Mouse (Mus musculus): ENCODE results near the gene Mrpl22. TPM values are rescaled to one million over a fixed set of nuclear protein-coding genes. Genes with fewer than 3 reads are reported as not detected.
"Not testable (repeated sequence)": the region's sequence is repeated elsewhere in the genome, so short reads cannot be mapped to it uniquely, and the experiment has no call there.

Gene Mrpl22
- polyA plus RNA-seq, 3 experiments from 2014 or later, result 58.3 to 73.6 (median 64.8) TPM

DNA sequence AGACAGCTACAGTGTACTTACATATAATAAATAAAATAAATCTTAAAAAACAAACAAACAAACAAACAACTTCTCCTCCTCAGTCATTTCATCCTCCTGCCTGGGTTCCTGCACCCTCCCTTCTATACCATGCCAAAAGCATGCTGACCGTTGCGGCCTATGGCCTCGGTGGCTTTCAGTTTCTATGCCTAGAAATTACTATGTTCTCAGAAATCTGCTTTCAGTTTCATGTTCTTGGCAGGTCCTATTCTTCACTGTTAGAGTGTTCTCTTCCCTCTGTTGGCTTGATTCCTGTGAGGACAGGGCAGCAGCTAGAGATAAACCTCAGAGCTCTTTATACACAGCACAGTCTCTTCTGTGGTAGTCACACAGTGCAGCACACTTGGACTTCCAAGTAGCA is 12.1 kb downstream of the Mrpl22 start:
- ATAC-seq, result peak; percentile 77

DNA sequence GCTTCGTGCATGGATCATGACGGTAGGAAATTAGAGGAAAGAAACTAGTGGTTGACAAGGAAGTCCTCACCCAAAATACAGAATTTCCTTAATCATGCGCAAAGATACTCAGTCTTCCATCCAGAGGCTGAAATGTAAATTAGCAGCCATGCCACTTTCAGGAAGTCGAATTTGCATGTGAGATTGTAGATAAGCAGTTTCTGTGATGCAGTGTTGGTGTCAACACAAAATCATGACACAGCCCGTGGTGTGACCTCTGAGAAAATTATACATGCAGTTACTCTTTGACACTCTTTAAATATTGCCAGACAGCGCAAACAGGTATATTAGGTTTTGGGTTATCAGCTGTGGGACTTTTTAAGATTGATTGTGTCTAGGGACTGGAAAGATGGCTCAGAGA is 18.2 kb downstream of the Mrpl22 start:
- ATAC-seq, result peak; percentile 49

DNA sequence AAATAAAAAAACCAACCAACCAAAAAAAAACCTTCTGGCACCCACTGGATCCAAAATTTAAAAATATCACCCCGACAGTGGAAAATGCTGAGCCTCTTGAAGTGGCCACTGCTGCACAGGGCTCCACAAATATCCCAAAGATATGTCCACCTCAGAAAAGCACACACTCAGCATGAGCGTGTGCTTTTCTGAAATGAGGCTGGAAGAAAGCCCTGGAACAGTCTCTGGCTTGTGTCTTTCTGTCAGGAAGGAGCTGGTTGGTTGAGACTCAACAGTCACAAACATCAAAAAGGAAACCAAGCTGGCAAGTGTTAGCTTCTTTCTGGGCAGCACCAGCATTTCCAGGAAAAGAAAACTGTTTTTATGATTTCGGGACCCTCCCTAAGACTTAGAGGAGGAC is 21.9 kb downstream of the Mrpl22 start:
- ATAC-seq, result peak; percentile 61

DNA sequence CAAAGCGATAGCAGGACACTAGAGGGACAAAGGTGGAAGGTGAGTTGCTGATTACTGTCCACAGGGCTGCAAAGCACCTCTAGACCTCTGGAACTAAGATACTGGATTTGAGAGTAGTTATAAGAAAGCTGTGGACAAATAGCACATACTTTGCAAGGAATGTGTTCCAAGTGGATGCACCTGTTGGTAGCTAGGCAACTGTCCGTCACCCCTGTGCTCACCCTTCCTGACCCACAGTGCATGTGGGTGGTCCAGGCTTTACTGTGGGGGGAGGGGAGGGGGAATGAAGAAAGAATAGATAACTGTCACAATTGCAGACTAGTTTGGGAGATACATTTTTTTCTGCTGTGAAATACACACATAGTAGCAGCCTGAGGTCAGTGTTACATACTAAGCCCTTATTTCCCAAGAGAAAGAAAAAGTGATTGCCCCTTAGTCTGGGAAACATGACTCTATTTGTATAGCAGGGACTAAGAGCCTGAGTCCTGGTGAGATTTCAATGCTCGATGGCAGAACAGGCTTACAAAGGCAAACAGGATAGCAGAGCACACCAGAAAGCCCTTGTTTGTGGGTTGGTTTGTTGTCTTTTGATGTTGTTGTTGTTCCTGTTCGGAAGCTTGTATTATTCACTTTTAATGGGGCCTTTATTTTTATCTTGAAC is 22.5 kb downstream of the Mrpl22 start:
- ATAC-seq, result no peak

DNA sequence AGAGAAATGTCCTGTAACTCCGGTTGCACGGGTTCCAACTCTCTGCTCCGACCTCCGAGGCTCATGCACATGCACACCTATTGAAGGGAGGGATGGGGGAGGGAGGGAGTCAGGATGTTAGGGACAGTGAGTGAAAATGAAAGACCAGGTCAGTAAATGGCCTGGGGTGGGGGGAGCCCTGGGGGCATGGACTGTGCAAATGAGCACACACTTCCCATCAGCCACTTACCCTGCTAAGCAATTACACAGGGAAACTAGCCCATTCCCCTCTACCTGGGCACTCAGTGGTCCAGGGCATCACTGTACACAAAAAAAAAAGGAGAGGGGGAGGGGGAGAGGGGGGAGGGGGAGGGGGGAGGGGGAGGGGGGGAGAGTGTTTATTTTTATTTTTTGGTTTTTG is 27.2 kb downstream of the Mrpl22 start:
- ATAC-seq, result no peak

DNA sequence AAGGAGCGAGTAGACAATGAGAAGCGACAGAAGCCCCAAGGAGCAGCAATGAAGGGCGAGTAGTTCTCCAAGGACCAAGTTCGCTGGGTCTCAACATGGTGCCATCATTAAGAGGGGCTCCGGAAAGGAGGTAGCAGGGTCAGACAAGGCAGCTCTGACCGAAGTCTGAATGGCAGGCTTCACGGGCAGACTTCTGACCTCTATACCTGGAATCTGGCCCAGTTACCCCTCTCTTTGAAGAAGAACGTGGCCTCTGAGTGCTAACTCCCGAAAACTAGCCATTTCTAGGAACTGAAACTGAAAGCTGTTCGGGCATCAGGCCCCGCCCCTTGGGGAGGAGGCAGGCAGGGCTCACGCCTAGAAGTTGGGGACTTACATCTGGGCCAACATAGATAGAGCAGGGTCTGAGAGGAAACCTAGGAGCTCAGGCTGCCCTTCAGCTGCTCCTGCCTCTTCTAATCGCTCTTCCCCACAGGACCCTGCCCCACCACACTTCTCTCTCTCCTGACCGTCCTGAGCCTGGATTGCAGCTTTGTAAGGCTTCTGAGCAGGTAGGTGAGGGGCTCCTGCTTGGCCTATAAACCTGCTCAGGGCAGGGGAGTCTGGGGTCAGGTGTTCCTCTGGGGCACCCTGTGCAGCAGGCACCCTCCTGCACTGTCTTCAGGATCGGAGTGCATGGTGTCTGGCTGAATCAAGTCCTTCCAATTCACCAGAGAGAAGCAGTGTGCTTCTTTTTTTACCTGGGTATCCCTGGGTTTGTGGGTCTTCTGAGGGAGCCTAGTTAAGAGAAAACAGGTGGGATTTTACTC is 28.0 kb downstream of the Mrpl22 start, which contains the start of the genes Igtp and Irgm2:
Gene Igtp (plus strand): TSS at position 328 of the 809 bp plus-strand sequence.
Gene Irgm2 (plus strand): TSS at position 390 of the 809 bp plus-strand sequence.
- peak; percentile 93 for ATAC-seq

DNA sequence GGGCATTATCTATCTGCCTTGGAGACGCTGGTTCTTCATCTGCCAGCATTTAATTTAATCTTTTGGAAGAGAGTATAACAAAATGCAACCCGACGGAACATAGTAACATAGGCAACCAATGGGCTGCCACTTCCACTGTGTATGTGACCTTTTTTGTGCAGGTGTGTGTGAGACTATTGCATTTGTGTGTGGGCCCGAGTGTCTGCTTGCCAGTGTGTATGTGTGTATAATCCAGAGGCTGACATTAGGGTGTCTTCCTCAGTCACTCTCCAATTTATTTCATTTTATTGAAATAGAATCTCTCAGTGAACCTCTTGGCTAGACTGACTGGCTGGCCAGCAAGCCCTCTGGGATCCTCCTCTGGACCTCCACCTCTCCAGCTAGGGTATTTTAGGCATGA is 28.8 kb downstream of the Mrpl22 start:
- ATAC-seq, result no peak

DNA sequence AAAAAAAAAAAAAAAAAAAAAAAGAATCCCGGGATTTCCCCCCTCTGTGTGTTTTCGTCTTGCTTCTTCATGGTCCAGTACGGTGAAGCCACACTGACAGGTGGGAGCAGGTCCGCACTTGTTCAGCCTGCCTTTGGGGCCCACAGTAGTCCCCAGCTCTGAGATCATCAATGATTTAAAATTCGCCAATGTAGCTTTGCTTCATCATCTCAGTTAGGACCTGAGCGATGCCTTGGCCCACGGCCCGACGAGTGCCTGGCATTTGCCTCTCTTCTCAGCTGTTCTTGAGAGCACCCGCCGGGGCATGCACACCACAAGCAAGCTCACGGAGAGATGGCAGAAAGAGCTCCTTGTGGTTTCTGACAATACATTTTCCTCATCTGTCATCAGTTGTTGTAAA is 29.6 kb downstream of the Mrpl22 start:
- ATAC-seq, result peak; percentile 20

DNA sequence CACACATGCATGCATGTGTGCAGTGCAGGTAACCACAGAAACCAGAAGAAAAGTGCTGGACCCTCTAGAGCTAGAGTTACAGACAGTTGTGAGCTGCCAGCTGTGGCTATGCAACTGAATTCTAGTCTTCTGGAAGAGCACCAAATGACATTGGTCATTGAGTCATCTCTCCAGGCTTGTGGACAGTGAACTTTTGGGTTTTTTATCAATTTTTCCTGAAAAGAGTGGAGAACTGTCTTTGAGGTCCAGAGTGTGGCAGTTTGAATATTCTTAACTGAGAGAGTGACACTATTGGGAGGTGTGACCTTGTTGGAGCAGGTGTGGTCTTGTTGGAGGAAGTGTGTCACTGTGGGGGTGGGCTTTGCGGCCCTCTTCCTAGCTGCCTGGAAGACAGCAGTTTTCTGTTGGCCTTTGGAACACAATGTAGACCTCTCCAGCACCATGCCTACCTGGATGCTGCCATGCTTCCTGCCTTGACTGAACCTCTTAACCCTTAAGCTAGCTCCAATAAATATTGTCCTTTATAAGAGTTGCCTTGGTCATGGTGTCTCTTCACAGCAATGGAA is 38.9 kb downstream of the Mrpl22 start:
- ATAC-seq, result peak; percentile 10

DNA sequence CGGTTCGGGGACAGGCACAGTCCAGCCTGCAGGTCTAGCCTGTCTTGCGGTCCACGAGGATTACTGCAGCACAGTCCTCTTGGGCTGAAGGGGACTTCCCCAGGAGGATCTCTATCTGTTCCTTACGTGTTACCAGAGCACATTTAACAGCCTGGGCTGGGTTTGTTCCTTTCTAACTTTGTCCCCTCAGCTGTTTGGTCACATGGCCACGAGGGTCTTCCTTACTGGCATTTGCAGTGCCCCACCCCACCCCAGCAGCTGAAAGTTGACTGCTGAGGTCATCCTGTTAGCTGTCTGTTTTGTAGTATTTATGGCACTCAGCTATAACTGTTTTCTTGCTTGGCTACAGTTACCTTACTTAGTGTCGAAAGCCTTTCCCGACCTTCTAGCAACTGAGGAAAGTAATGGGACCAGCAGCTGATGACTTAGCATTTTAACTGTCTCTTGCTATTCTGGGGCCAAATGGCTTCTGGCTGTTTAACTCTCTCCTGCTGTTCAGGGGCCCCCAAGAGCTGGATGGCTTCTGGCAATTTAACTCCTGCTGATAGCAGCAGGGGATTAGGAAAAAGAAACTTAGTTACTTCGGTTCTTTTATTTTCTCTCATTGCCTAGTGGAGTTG is 39.7 kb downstream of the Mrpl22 start:
- ATAC-seq, result peak; percentile 68

DNA sequence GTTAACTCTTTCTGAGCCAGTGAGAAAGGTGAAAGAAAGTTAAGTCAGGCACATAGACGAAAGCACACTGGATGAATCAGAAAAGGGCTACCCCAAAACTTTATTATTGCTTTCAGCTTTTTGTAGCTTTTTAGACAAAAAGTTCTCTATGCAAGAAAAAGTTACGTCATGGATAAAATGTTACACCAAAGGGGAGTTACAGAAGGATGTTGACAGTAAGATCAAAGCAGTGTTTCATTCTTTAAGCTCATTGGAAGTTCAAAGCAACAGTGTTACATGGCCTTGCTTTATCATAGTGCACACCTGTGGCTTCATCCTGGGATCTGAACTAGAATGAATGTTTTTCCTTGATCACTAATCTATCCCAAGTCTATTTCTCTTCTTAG is 40.2 kb downstream of the Mrpl22 start:
- peak; percentile 39 for ATAC-seq

DNA sequence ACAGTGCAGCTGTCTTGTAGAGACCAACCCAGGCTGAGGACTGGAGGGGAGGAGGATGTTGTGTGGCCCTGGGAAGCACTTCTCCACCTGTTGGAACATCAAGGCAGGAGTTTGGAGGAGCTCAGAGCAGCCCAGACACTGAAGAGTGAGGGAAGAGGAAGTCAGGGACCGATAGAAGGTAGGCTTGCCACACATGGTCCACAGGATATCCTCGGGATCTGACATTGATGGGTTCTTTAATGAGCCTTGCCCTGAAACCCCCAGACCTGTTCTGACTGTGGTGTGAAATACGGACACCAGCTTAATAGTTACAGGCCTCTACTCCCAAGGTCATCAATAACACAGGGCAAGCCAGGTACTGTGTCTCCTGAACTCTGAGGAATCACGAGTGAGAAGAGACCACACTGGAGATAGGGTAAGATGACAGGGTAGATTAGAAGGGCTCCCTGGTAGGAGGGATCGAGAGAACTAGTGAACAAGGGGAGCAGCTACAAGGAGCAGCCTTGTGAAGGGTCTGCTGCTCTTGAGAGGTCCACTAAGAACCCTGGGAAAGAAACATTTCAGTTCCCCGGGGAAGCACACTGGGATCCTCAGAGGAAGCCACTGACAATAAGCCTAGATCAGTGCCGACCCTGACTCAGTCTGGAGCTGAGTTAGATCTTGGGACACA is 42.3 kb downstream of the Mrpl22 start:
- ATAC-seq, result no peak

DNA sequence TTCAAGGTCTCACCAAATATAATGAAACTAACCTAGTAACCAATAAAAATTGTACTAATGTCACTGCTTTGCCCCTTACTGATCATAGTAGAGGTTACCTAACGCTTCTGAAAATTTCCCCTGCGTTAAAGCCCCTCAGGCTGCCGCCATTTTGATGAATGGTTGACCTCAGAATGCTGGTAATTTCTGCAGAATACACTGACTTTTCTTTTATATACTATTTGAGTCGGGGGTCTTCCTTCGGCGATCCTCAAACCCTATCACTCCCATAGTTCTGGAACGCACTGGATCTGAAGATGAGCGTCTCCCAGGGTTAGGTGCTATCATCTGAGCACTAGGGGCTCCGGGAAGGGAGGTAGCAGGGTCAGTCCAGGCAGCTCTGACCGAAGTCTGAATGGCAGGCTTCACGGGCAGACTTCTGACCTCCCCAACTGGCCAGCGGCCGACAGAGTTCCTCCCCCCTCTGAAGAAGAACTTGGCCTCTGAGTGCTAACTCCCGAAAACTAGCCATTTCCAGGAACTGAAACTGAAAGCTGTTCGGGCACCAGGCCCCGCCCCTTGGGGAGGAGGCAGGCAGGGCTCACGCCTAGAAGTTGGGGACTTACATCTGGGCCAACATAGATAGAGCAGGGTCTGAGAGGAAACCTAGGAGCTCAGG is 43.1 kb downstream of the Mrpl22 start:
- ATAC-seq, result peak; percentile 74

DNA sequence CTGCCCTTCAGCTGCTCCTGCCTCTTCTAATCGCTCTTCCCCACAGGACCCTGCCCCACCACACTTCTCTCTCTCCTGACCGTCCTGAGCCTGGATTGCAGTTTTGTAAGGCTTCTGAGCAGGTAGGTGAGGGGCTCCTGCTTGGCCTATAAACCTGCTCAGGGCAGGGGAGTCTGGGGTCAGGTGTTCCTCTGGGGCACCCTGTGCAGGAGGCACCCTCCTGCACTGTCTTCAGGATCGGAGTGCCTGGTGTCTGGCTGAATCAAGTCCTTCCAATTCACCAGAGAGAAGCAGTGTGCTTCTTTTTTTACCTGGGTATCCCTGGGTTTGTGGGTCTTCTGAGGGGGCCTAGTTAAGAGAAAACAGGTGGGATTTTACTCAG is 43.6 kb downstream of the Mrpl22 start:
- ATAC-seq, result not testable (repeated sequence)

DNA sequence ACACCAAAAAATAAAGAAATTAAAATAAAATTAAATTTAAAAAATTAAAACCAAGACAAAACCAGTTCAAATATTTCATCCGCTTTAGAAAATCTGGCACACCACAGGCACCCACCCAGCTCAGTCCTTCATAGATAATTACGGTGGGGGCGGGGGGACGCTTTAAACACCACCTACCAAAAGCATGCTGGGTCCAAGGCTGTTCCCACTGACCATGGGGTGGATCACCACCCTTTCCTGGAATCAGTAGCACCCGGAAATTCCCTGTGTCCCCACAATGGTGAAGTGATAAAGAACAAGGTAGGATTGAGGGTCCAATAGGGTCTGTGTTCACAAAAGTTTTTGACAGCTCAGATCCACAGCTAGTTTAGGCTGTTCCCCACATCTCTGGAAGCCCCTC is 44.4 kb downstream of the Mrpl22 start:
- ATAC-seq, result no peak

DNA sequence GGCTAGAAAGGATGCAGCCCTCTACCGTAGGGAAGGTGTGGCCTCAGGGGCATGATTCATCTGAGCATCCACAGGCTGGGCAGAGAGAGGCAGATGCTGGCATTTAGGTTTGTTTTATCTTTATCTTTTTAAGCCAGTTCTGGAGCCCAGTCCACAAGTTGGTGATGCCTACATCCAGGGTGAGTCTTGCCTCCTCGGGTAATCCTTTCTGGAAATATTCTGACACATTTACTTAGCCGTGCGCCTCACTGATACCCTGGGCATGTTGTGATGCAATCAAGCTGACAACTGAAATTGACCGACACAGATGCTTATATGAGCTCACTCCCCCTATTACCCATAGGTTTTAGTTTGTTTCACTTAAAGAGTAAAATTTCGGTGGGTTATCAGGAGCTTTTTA is 45.4 kb downstream of the Mrpl22 start:
- peak; percentile 15 for ATAC-seq

DNA sequence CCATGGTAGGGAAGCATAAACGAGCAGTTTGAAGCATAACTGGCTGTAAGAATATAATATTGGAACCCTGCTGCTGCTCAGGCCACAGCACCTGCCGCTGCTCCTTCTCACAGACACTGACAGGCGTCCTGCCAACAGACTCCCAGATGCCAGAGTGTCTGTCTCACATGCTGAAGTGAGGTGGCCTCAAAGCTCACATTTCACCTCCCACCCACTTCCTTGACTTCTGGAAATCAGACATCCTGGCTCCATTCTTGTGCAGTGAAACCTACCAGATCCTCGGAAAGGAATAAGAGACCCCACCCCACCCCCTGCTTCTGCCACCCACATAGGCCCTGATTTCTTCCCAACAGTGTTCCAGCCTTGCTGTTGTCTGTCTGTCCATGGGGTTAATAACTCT is 52.3 kb downstream of the Mrpl22 start:
- ATAC-seq, result peak; percentile 49

DNA sequence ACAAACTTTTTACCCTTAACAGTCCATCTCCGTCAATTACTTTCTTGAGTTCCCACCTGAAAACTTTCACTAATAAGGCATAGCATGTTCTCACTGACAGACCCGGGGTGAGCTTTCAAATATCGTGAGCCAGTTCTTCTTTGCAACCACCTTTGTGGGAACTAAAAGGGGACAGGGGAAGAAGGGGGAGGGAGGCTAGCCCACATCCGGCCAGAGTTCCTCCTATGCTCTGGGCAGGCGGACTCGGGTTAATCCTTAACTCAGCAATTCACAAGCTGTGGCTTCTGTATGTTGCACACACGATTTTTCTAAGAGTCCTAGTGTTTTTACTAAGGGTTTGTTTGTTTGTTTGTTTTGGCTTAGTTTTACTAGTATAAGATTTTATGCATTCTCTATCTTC is 52.9 kb downstream of the Mrpl22 start:
- peak; percentile 67 for ATAC-seq

DNA sequence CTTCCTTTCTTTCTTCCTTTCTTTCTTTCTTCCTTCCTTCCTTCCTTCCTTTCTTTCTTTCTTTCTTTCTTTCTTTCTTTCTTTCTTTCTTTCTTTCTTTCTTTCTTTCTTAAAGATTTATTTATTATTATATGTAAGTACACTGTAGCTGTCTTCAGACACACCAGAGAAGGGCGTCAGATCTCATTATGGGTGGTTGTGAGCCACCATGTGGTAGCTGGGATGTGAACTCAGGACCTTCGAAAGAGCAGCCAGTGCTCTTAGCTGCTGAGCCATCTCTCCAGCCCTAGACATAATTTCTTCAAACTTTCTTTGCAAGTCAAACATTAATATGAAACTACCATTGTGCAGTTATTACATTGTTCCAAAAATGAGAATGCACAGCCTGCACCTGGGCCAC is 53.4 kb downstream of the Mrpl22 start:
- ATAC-seq, result not testable (repeated sequence)

DNA sequence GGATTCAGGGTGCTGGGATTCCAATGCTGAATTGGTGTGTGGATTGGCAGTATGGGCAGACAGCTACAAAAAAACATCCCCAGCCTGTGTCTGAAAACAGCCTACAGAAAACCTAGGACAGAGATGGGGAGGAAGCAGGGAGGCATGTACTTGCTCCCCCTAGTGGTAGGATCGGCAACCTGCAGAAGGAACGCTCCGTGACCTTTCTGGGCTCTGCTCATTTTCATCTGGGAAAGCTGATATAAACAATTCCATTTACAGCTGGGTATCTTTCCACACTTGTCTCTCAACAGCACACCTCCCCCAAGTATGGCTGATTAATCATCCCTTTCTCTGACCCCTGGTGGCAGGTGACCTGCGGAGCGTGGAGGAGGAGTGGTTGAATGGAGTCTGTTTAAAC is 54.2 kb downstream of the Mrpl22 start:
- ATAC-seq, result peak; percentile 65

DNA sequence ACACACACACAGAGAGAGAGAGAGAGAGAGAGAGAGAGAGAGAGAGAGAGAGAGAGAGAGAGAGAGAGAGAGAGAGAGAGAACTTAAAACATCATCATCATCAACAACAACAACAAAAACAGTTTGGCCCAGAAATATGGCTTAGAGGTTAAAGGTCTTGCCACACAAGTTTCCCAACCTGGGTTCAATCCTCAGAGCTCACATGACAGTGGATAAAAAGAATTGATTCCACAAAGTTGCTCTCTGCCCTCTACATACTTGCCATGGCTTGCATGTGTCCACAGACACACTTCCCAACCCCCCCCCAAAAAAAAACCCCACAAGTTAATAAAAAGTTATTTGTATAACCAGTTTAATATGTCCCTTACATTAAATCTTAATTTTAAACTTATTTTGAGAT is 55.0 kb downstream of the Mrpl22 start:
- no peak for ATAC-seq

DNA sequence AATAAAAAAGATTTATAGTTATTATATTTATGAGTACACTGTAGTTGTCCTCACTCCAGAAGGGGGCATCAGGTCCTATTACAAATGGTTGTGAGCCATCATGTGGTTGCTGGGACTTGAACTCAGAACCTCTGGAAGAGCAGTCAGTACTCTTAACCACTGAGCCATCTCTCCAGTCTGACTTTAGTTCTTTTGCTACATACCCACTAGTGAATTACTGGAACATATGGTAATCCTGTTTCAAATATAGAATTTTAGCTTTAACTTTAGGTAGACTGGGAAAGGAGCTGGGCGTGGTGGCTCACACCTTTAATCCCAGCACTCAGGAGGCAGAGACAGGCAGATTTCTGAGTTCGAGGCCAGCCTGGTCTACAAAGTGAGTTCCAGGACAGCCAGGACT is 56.6 kb downstream of the Mrpl22 start:
- ATAC-seq, result not testable (repeated sequence)

Measured in inflammation-experienced regulatory T-cells, adult 6 months (primary cell).